Mouse (Mus musculus) olfactory bulb, adult 2 months (tissue): Measurements from ENCODE around the gene Acot1.

ENCODE experiments used
- CTCF ChIP-seq: fragments of 200-500 bp; IDR thresholded peaks from 2 replicates; pipeline ENCODE4 v1.5.1; 2012; ENCODE audit warnings: low read depth, mild to moderate bottlenecking, low read length, moderate library complexity; ENCODE audit not compliant: insufficient read depth
- POLR2A ChIP-seq: fragments of 200-500 bp; IDR thresholded peaks from 2 replicates; pipeline ENCODE4 v1.6.1; 2012; ENCODE audit warnings: mild to moderate bottlenecking, low read depth, low read length, moderate library complexity; ENCODE audit not compliant: insufficient read depth

GRCm38 (mm10) chr12:84060946-84061345 lies 51.7 kb downstream of the Acot1 start:
- no peak for TF ChIP-seq CTCF
- TF ChIP-seq POLR2A = no peak
